Mouse (Mus musculus) heart, embryonic 14.5 days (tissue): ENCODE results near the gene Prph2. TPM values are rescaled to one million over a fixed set of nuclear protein-coding genes. Genes with fewer than 3 reads are reported as not detected.

Source experiments
- ATAC-seq: fragments of 200-750 bp; cut with Nextera tagmentation; 2 replicates; pipeline ENCODE4 v1.8.0; 2017; ENCODE audit warnings: low read depth, moderate TSS enrichment; ENCODE audit not compliant: insufficient number of reproducible peaks, insufficient read depth, low FRiP score
- H3K27ac ChIP-seq, 2 experiments: fragments of 200-500 bp in 1 of 2; fragments of 300-500 bp in 1 of 2; sonication (generic) in 1 of 2; replicated peaks in 1 of 2; 2 replicates each; pipeline ENCODE4 v1.5.1; 2012 to 2014; ENCODE audit warnings: low read depth in 2 of 2, low read length in 2 of 2, control low read depth in 1 of 2, mild to moderate bottlenecking in 1 of 2, mixed read lengths in 1 of 2; ENCODE audit not compliant: control insufficient read depth in 1 of 2, insufficient read depth in 1 of 2
- H3K27me3 ChIP-seq: fragments of 300-500 bp; sonication (generic); 2 replicates; pipeline ENCODE4 v1.6.1; 2014; ENCODE audit warnings: mild to moderate bottlenecking, low read length, control low read depth; ENCODE audit not compliant: control insufficient read depth, insufficient read depth
- H3K36me3 ChIP-seq: fragments of 300-500 bp; sonication (generic); 2 replicates; pipeline ENCODE4 v1.6.1; 2014; ENCODE audit warnings: mild to moderate bottlenecking, control low read depth, low read length, mixed read lengths; ENCODE audit not compliant: control insufficient read depth, insufficient read depth
- H3K4me1 ChIP-seq, 2 experiments: fragments of 200-500 bp in 1 of 2; fragments of 300-500 bp in 1 of 2; sonication (generic) in 1 of 2; 2 replicates each; pipeline ENCODE4 v1.6.1; 2012 to 2014; ENCODE audit warnings: low read length in 2 of 2, control low read depth in 1 of 2, mixed read lengths in 1 of 2; ENCODE audit not compliant: control insufficient read depth in 2 of 2, insufficient read depth in 2 of 2
- H3K4me2 ChIP-seq: fragments of 300-500 bp; sonication (generic); 2 replicates; pipeline ENCODE4 v1.6.1; 2014; ENCODE audit warnings: mild to moderate bottlenecking, low read length
- H3K4me3 ChIP-seq, 2 experiments: fragments of 200-500 bp in 1 of 2; fragments of 300-500 bp in 1 of 2; sonication (generic) in 1 of 2; 2 replicates each; pipeline ENCODE4 v1.5.1; 2012 to 2014; ENCODE audit warnings: low read length in 2 of 2, mild to moderate bottlenecking in 2 of 2, control low read depth in 1 of 2, low read depth in 1 of 2, moderate library complexity in 1 of 2; ENCODE audit not compliant: control insufficient read depth in 1 of 2, insufficient read depth in 1 of 2
- H3K9ac ChIP-seq: fragments of 300-500 bp; sonication (generic); 2 replicates; pipeline ENCODE4 v1.6.1; 2014; ENCODE audit warnings: mild to moderate bottlenecking, low read length
- H3K9me3 ChIP-seq: fragments of 300-500 bp; sonication (generic); 2 replicates; pipeline ENCODE4 v1.6.1; 2016; ENCODE audit warnings: low read length, control low read depth; ENCODE audit not compliant: control insufficient read depth
- WGBS: fragments of 180-500 bp; shearing (Covaris S2); extraction: QIAGEN DNeasy Blood & Tissue Kit; methylation state at CpG from one replicate; pipeline ENCODE4 v1.1.7; 2014; 5-methylcytosine and 5-hydroxymethylcytosine counted together
- polyA plus RNA-seq: library from polyadenylated mRNA; unstranded; fragments of >200 nt; fragmentation: Nextera tagmentation; extraction: Ambion mirVana; gene quantifications from 2 replicates; pipeline ENCODE4 v1.2.1, GENCODE M21; 2014

The Prph2 gene
- polyA plus RNA-seq, 1 experiment from 2014 or later, result not detected

DNA sequence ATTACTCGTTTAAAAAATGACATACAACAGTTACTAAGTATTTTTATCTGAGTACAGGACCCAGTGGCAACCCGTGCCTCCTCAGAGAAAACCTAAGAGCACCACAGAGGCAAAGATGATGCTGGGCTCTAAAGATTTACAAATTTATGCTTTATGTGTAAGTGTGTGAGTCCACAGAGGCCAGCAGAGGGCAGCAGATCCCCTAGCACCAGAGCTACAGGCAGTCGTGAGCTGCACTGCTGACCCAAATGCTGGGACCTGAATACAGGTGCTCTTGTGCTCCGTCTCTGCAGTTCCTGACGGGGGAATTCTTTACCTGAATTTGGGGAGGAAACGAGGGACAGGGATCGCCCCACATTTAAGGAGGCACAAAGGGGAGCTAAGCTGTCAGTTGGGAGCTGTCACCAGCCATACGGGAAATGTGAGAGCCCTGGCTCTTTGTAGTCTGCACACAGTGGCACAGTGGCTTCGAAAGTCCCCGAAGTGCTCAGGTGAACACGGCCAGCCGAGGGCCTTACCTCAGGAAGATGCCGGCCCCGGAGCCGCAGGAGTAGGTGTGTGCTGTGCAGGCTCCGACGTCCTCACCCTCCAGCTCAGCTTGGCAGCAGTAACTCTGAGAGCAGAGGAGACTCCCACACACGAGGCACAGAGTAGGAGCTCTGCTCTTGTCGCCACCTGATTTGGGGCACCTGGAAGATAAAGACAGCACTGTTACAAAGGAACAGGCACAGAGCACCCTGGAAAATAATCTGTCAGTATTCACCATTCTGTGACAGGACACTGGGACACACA, 23.5 kb downstream of the Prph2 start:
- Histone ChIP-seq H3K27me3 (no peaks in the 10 kb centered on the region), H3K9me3 (no peaks in the 10 kb centered on the region), H3K36me3 (peaks cover 98% of the 10 kb centered on the region), H3K4me1 (no peaks in the 10 kb centered on the region), H3K4me2 (no peak overlapping the region), H3K9ac (no peak overlapping the region), H3K27ac (no peak overlapping the region), H3K4me3 (no peak overlapping the region)
- no peak for ATAC-seq
- 79% methylated on average over 19 of the region's 19 CpGs for WGBS

DNA sequence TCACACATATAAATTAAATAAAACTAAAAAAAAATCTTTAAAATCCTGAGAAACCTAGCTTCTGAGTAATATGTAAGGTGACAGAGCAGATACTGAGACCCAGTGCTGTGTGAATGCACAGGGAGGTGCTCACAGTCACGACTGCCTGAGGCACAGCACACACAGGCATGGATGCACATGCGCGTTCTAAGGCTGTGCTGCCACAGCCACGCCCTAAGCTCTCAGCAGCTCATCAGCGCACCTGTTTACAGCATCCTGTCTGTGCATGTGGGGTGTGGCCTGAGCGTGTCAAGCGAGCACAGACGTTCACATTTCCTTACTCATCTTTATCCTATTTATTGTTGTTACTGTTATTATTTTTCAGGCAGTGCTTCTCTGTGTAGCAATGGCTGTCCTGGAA, 30.2 kb downstream of the Prph2 start:
- no peak overlapping the region for H3K4me2 ChIP-seq
- H3K9me3 ChIP-seq, result no peaks in the 10 kb centered on the region
- H3K4me3 ChIP-seq, result no peak overlapping the region
- no peaks in the 10 kb centered on the region; a peak in 1 of 4 replicates for H3K4me1 ChIP-seq
- H3K9ac ChIP-seq, result no peak overlapping the region
- WGBS, result 96% methylated on average over 8 of the region's 8 CpGs
- H3K36me3 ChIP-seq, result peaks cover 100% of the 10 kb centered on the region
- ATAC-seq, result no peak
- H3K27ac ChIP-seq, result no peak overlapping the region
- no peaks in the 10 kb centered on the region for H3K27me3 ChIP-seq

DNA sequence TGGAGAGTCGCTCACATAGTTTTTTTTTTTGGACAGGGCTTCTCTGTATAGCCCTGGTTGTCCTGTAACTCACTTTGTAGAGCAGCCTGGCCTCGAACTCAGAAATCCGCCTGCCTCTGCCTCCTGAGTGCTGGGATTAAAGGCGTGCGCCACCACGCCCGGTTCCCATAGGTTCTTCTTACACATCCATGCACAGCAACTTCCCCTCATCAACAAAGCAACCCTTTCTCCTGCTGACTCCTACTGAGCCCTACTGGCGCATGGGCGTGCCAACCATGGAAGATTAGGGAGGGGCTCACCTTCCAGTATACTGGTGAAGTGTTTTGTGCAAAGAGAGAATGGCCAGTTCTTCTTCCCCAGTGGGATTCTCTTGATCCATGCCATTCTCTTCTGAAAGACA, 32.2 kb downstream of the Prph2 start:
- Histone ChIP-seq H3K27ac (no peak overlapping the region), H3K4me1 (no peaks in the 10 kb centered on the region; a peak in 1 of 4 replicates), H3K27me3 (no peaks in the 10 kb centered on the region), H3K9ac (no peak overlapping the region), H3K4me2 (no peak overlapping the region), H3K36me3 (peaks cover 99% of the 10 kb centered on the region), H3K4me3 (no peak overlapping the region), H3K9me3 (no peaks in the 10 kb centered on the region)
- 95% methylated on average over 9 of the region's 9 CpGs for WGBS
- no peak for ATAC-seq

DNA sequence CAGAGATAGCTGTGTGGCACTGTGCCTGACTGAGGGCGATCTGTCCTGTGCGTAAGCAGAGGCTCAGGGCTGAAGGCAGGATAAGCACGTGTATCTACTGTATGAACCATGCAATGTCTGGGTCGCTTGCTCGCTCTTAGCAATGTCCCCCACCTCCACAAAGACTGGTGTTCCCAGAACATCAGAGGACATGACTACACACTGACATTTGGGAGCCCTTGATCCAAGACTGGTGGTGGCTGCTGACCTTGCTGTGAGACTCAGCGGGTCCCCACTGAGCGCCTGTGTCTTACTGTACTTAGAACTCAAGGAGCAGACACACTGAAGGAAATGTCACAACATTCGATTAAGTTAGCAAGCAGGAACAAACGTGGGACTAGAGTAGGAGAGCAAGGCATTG, 36.0 kb downstream of the Prph2 start:
- 92% methylated on average over 9 of the region's 9 CpGs for WGBS
- Histone ChIP-seq H3K4me2 (no peak overlapping the region), H3K36me3 (peaks cover 86% of the 10 kb centered on the region), H3K9me3 (no peaks in the 10 kb centered on the region), H3K9ac (no peak overlapping the region), H3K27me3 (no peaks in the 10 kb centered on the region), H3K4me3 (no peak overlapping the region), H3K4me1 (no peaks in the 10 kb centered on the region; a peak in 1 of 4 replicates), H3K27ac (no peak overlapping the region)
- ATAC-seq, result no peak

DNA sequence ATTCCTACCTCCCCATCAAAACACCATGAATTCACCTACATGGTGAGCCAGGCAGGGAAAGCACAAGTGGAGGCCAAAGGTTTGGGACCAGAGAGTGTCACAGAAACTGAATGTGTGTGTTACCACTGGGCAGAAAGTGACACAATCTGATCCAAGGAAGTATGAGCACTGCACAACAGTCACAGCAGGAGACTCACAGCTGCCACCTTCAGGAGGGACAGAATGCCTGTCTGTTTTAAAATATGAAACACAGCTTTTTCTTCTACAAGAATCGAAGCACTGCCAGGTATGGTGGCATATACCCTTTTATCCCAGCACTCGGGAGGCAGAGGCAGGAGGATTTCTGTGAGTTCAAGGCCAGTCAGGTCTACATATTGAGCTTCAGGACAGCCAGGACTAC, 47.8 kb downstream of the Prph2 start:
- Histone ChIP-seq H3K27ac (no peak overlapping the region), H3K4me2 (no peak overlapping the region), H3K36me3 (peaks cover 100% of the 10 kb centered on the region), H3K4me3 (no peak overlapping the region), H3K27me3 (no peaks in the 10 kb centered on the region), H3K4me1 (0 out of 4 replicates have a peak, but pooled peaks cover 0 to 2% of the 10 kb centered on the region in 2 experiments), H3K9ac (no peak overlapping the region), H3K9me3 (no peaks in the 10 kb centered on the region)
- WGBS, result 91% methylated on average over 2 of the region's 2 CpGs
- ATAC-seq, result no peak

DNA sequence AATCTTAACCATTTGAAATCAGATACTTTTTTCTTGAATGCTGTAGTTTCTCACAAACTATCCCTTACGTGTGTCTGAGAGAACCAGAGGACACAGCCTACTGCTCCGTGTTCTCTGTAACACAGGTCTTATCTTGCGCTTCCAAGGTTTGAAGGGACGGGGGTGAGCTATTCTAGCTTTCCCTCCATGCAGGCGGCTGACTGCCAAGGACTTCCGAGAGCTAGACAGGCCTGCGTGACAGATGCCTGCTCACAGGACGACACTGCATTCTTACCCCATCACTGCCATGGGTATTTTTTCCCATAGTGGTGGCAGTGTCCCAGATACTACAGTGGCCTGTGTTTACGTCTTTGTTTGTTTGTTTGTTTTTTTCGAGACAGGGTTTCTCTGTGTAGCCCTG, 50.0 kb downstream of the Prph2 start:
- peak overlapping the region; percentile 47 to 66 for H3K27ac ChIP-seq
- no peaks in the 10 kb centered on the region for H3K27me3 ChIP-seq
- no peak overlapping the region for H3K4me2 ChIP-seq
- H3K4me3 ChIP-seq, result no peak overlapping the region
- H3K9ac ChIP-seq, result no peak overlapping the region
- peaks cover 100% of the 10 kb centered on the region for H3K36me3 ChIP-seq
- H3K4me1 ChIP-seq, result 0 out of 4 replicates have a peak, but pooled peaks cover 0 to 2% of the 10 kb centered on the region in 2 experiments
- ATAC-seq, result peak; percentile 74
- WGBS, result 45% methylated on average over 10 of the region's 10 CpGs
- no peaks in the 10 kb centered on the region for H3K9me3 ChIP-seq

DNA sequence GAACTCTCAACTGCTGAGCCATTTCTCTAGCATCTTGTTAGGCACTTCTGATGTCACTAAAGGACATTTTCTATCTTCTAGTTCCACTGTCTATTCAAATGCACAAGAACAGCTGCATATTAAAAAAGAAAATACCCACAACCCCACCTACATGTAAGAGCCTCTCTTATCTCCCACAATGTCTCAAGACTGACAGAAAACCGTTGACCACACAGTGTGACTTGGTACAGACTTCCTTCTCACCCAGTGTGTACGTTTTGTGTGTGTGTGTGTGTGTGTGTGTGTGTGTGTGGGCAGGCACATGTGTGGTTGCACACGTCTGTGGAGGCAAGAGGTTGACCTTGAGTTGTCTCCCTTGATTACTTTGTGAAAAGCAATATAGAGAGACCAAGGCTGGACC, 51.9 kb downstream of the Prph2 start:
- Histone ChIP-seq H3K9me3 (no peaks in the 10 kb centered on the region), H3K27me3 (no peaks in the 10 kb centered on the region), H3K36me3 (peaks cover 100% of the 10 kb centered on the region), H3K4me3 (no peak overlapping the region), H3K4me2 (no peak overlapping the region), H3K9ac (no peak overlapping the region), H3K27ac (no peak overlapping the region), H3K4me1 (0 out of 4 replicates have a peak, but pooled peaks cover 0 to 2% of the 10 kb centered on the region in 2 experiments)
- 63% methylated on average over 3 of the region's 3 CpGs for WGBS
- no peak for ATAC-seq

DNA sequence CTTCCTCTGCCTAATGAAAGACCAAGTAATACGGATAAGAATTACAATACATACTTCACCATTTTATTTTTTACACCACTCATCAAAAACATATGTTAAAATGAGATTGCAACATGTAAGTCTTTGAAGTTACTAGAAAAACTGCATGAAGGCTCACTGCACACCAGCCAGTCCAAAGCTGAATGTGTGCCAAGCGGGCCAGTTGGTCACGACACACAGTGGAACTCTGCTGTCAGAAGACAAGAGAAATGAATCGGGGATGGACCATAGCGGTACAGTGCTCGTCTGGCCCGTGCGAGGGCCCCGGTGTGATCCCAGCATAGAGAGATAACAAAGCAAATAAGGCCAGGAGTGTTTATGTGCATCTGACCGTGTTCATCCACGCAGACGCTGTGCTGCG, 52.9 kb downstream of the Prph2 start:
- no peaks in the 10 kb centered on the region for H3K27me3 ChIP-seq
- no peak overlapping the region for H3K4me3 ChIP-seq
- no peaks in the 10 kb centered on the region for H3K9me3 ChIP-seq
- 0 out of 4 replicates have a peak, but pooled peaks cover 0 to 2% of the 10 kb centered on the region in 2 experiments for H3K4me1 ChIP-seq
- no peak overlapping the region for H3K4me2 ChIP-seq
- H3K9ac ChIP-seq, result no peak overlapping the region
- WGBS, result 94% methylated on average over 13 of the region's 13 CpGs
- peaks cover 100% of the 10 kb centered on the region for H3K36me3 ChIP-seq
- no peak for ATAC-seq
- H3K27ac ChIP-seq, result no peak overlapping the region
